Mouse (Mus musculus) layer of hippocampus, adult 6 months (tissue): ENCODE measurements around the gene Olfr1162. TPM values are rescaled to one million over a fixed set of nuclear protein-coding genes. Genes with fewer than 3 reads are reported as not detected.

Source experiments
- long read RNA-seq, 2 experiments: library from polyadenylated mRNA; unstranded; transcript quantifications; one replicate each; pipeline ENCODE4 v2.0.0; 2019 to 2020
- polyA plus RNA-seq: library from polyadenylated mRNA; unstranded; fragments of <200 nt; fragmentation: Nextera tagmentation; gene quantifications from 2 replicates; pipeline ENCODE4 v1.2.3, GENCODE M21; 2021

The Olfr1162 gene
- polyA plus RNA-seq, result not detected in 2 replicates
- long read RNA-seq, experiment 1, result 0 reads
- long read RNA-seq, experiment 2, result 0 reads

DNA sequence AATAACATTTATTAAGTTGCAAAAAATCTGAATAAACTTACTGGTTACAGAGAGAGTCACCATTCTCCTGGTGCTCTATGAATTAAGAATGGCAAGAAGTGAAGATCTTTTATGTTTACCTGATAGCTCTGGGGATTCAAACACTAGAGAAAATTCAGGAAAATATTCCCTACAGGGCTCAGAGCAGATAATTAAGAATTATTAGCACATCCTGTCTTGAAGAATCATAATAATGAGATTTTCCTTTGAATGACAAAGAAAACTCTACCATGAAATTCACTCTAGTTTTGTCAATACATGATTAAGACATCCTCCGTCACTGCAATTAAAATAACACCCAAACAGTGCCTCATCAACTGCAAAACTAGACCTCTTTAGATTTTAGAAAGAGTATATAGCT lies at the start of gene Olfr1162:
TSS of gene Olfr1162 (minus strand) at position 101 of the 400 bp plus-strand sequence.

DNA sequence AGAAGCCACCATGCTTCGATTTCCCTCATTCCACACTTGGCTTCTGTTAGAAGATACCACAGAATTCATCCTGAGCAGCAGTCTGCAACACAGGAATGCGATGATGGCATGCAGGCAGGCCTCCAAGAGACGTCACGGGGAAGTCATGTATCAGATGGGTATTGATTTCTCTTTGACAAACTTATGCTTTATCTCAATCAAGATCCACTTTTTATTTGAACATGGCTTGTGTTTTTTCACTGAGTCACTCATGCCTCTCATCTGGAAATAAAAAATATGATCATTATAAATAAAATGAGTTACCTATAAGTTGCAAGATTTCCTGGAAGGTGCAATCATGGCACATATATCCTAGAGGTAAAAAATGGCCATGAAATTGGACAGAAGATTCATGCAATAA lies 42.9 kb upstream of the Olfr1162 start, which contains the start of gene Olfr1164:
TSS of gene Olfr1164 (minus strand) at position 101 of the 400 bp plus-strand sequence.

DNA sequence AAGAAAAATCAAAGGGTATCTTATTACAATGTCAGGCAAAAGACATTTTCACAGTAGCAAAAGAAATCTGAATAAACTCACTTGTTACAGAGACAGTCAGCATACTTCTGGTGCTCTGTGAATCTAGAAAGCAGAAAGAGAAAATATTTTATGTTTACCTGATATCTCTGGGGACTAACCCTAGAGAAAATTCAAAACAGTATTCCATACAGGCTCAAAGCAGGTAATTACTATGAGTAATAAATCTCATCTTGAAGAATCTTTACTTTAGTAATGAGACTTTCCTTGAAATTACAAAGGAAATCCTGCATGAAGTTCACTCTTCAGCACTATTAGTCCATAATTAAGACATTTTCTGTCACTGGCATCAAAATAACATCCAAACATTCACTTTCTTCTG lies 20.8 kb upstream of the Olfr1162 start, which contains the start of gene Olfr1163:
TSS of gene Olfr1163 (minus strand) at position 101 of the 400 bp plus-strand sequence.

DNA sequence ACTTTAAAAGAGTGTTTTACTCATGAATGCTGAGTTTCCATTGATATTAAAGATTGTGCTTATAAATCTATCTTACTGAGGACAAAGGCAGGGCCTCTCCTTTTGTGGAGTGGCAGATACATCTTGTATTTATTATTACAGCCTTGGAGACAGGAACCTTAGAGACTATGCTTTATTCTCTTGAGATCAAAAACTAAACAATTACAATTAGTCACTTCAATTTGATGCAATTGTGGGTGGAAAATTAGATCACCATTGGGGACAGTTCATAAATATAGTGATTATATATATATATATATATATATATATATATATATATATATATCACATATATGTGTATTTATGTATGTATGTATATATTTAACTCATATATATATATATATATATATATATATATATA lies 13.3 kb downstream of the Olfr1162 start, which contains the start of gene Olfr73:
TSS of gene Olfr73 (minus strand) at position 101 of the 400 bp plus-strand sequence.

DNA sequence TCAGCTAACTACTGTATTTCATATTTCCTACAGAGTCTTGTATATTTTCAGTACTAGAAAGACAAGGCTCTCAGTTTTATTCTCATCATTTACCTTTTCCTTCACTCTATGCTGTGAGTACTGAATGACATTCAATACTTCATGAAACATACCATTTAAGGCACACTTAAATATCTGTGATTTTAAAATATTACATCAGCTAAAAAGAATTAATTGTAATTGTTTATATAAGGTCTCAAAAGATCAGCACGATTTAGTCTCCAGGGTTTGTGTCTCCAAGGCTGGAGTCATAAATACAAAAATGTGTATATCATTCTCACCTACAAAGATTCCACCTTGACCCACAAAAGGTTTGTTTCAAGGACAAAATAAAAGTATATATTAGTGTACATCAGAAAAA lies 28.5 kb downstream of the Olfr1162 start, which contains the start of gene Olfr1161:
TSS of gene Olfr1161 (plus strand) at position 301 of the 400 bp plus-strand sequence.

DNA sequence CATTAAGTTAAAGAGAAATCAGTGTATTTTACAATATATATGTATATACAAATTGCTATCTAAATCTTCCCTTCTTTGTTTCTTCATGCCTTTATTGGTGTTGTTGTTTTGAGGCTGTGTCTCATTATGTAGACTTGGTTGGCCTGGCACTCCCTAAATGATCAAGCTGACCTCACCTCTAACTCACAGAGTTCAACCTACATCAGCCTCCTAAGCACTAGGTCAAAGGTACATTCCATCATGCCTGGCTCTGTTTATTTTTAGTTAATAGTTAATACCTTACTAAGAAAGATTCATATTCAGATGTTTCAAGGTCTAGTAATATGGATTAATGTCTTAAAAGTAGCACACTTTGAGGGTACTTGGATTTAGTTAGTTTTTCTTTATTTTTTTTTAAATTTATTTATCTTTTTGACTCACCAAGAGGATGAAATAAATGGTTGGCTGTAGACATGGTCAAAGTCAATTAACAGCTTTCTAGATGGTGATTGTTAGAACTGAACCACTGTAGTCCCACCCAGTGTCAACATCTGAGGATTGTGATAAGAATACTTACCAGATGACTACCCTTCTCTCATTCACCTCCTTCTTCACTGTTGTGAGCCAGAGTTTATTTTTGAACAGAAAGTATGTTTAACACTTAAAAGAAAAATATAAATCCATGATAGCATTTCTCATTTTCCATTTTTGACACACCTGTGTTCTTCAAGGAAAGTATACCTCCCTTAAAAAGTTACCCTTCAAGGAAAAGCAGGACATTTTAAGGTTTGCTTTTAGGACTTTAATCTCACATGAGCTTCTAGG lies 43.2 kb downstream of the Olfr1162 start, which contains the start of gene Olfr1160:
TSS of gene Olfr1160 (minus strand) at position 754 of the 804 bp plus-strand sequence.

Other genes starting within 250 kb of the Olfr1162 start
- gene Olfr1145, start 241.3 kb downstream of the Olfr1162 start, polyA plus RNA-seq, result not detected in 2 replicates
- not detected in 2 replicates for gene Olfr1148, start 220.6 kb downstream of the Olfr1162 start, polyA plus RNA-seq
- not detected in 2 replicates for gene Olfr1150-ps1, start 207.1 kb downstream of the Olfr1162 start, polyA plus RNA-seq
- gene Olfr1151, start 195.3 kb downstream of the Olfr1162 start, polyA plus RNA-seq, result not detected in 2 replicates
- not detected in 2 replicates for gene Olfr1152, start 184.6 kb downstream of the Olfr1162 start, polyA plus RNA-seq
- gene Olfr1153, start 156.2 kb downstream of the Olfr1162 start, polyA plus RNA-seq, result not detected in 2 replicates
- not detected in 2 replicates for gene Olfr1154, start 146.0 kb downstream of the Olfr1162 start, polyA plus RNA-seq
- gene Olfr1155, start 106.0 kb downstream of the Olfr1162 start, polyA plus RNA-seq, result not detected in 2 replicates
- not detected in 2 replicates for gene Olfr1156, start 98.0 kb downstream of the Olfr1162 start, polyA plus RNA-seq
- gene Olfr1157, start 82.8 kb downstream of the Olfr1162 start, polyA plus RNA-seq, result not detected in 2 replicates
- not detected in 2 replicates for gene Olfr74, start 76.5 kb downstream of the Olfr1162 start, polyA plus RNA-seq
- not detected in 2 replicates for gene Olfr1158, start 61.0 kb downstream of the Olfr1162 start, polyA plus RNA-seq
- not detected in 2 replicates for gene Olfr1160, start 42.9 kb downstream of the Olfr1162 start, polyA plus RNA-seq
- gene Olfr1161, start 28.4 kb downstream of the Olfr1162 start, polyA plus RNA-seq, result not detected in 2 replicates
- gene Olfr73, start 13.4 kb downstream of the Olfr1162 start, polyA plus RNA-seq, result not detected in 2 replicates
- gene Olfr1163, start 20.7 kb upstream of the Olfr1162 start, polyA plus RNA-seq, result not detected in 2 replicates
- not detected in 2 replicates for gene Olfr1164, start 42.8 kb upstream of the Olfr1162 start, polyA plus RNA-seq
- gene Olfr1166, start 77.1 kb upstream of the Olfr1162 start, polyA plus RNA-seq, result not detected in 2 replicates
- not detected in 2 replicates for gene Olfr1167, start 104.1 kb upstream of the Olfr1162 start, polyA plus RNA-seq
- gene Olfr1168, start 130.8 kb upstream of the Olfr1162 start, polyA plus RNA-seq, result not detected in 2 replicates
- not detected in 2 replicates for gene Olfr1170, start 177.2 kb upstream of the Olfr1162 start, polyA plus RNA-seq
- gene Olfr1173, start 228.7 kb upstream of the Olfr1162 start, polyA plus RNA-seq, result not detected in 2 replicates